Mouse (Mus musculus) E14TG2a.4 (cell line): ENCODE measurements around the gene Tmprss6.

ENCODE experiments used
- CTCF ChIP-seq: conservative IDR thresholded peaks from 2 replicates; pipeline ENCODE4 v1.5.1; 2014; ENCODE audit warnings: low read length
- POU5F1 ChIP-seq: IDR thresholded peaks from 2 replicates; pipeline ENCODE4 v1.6.1; 2014; ENCODE audit warnings: low read length, borderline replicate concordance

- no peak for TF ChIP-seq CTCF
- TF ChIP-seq POU5F1, result no peak
These were observed 34.2 kb upstream of the Tmprss6 start for GRCm38 (mm10) chr15:78502437-78503132.
